Mouse (Mus musculus) R1 (cell line): ENCODE measurements around the gene Zfp609.
A peak's percentile ranks its signal among the peaks of the same experiment; 100 is the strongest.
"Not testable (repeated sequence)": the region's sequence is repeated elsewhere in the genome, so short reads cannot be mapped to it uniquely, and the experiment has no call there.

Source experiments
- DNase-seq: peaks from one replicate; pipeline ENCODE4 v3.0.0-alpha.2; 2018; ENCODE audit warnings: low read depth, low spot score

Gene Zfp609

DNA sequence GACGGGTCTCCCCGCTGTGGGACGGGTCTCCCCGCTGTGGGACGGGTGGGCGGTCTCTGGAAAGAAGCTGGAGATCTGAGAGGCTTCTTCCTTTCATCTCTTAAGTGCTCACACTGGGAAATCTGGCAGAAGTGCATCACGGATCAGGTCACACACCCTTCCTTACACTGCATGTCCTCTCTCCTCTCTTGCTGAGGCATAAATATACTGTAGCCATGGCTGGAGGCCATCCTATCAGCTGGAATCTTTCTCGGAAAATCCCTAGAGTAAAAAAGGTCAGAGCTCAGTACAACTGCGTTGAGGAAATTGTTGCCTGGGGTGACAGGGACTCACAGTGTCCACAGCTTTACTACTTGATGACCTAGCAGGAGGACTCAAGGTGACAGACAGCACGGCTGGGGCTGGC lies 106.2 kb downstream of the Zfp609 start:
- DNase-seq: peak; percentile 54

DNA sequence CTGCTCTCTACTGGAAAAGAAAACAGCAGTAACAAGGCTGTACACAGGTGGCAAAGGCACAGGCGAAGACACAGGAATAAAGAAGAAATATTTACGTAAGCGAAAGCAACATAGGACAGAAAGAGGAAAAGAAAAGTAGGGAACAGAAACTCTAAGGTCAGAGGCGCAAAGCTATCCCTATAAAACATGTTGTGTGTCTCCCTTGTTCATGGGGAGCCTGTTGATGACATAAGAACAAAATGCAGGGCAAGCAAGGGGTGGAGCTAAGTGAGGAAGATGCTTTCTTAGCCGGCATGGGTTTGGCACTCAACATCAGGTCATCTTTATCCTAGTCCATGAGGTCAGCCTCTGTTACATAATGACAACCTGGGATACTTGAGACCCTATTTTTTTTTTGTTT lies 109.2 kb downstream of the Zfp609 start:
- DNase-seq: no peak

DNA sequence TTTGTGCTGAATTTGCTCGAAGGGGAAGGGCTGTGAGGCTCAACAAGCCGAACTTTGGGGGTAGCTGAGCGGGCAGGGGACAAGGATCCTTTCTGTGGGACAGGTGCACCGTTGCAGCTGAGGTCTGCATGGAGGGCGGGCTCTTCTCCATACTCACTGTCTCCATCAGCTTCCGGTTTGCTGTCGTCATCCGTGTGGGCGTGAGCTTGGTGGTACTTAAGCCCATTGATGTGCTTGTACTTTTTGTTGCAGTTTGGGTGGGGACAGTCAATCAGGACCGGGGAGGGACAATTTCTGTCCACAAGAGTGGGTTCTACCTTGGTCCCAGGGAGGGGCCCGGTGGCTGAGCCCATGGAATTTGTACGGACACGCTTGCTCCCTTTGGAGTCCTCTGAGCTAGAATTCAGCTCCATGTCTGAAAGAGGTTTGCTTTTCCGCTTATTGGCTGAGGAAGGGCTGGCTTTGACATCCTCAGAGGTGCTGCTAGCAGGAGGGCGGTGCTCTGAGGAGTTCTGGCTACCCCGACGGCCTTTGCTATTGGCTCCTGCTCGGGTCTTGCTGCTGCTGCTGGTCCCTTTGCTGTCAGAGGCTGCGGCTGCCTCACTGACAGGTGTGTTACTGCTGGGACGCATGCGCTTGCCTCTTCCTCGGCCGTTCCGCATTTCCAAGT lies 123.3 kb downstream of the Zfp609 start:
- DNase-seq: peak; percentile 88

DNA sequence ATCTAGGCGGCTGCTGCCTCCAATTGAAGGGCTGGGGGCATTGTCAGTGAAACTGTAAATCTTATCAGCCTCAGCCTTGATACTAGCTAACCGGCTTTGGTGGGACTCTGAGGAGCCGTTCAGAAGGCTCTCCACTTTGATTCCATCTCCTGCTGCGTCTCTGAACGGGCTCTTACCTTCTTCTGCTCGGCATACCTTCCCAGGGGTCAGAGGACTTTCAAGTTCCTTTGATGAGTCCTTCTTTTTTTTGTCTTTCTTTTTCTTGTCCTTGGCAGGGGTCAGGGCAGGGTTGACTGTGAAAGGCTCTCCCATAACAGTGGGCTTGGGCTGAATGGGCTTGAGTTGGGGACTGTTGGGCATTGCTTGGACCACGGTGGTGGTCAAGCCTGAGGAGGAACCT lies 124.1 kb downstream of the Zfp609 start:
- peak; percentile 58 for DNase-seq

DNA sequence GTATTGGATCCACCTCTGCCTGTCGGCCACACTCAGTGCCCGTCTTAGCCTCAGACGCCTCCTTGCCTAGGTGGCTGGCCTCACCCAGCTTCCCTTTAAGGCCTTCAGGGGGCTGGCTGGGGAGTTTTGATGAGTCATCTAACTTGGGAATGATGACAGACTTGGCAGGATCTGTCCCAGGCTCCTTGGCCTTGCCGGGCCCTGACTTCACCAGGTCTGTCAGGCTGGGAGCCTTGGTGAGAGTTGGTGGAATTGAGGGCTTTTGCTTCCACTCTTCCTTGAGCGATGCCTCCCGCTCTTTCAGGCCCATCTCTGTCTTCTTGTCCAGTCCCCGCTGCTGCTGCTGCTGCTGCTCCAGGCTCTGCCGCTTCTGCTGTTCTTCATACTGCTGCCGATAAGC lies 125.1 kb downstream of the Zfp609 start:
- DNase-seq: peak; percentile 46

DNA sequence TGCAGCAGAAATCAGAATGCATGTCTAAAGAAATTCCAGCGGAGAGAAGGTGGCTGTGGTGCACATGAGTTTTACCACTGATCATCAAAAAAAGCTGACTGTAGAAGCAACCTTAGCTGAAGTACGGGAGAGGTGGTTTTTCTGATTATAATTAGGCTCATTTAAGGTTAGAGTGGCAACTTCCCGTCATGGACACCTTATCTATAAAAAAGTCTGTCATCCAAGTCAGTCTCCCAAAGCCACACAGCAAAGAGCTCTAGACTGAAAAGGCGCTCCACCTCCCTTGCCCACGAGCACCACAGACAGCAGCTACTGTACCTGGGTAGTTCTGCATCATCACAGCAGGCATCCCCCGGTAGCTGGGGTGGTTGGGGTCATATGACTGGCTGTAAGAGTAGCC lies 126.9 kb downstream of the Zfp609 start:
- DNase-seq: no peak

DNA sequence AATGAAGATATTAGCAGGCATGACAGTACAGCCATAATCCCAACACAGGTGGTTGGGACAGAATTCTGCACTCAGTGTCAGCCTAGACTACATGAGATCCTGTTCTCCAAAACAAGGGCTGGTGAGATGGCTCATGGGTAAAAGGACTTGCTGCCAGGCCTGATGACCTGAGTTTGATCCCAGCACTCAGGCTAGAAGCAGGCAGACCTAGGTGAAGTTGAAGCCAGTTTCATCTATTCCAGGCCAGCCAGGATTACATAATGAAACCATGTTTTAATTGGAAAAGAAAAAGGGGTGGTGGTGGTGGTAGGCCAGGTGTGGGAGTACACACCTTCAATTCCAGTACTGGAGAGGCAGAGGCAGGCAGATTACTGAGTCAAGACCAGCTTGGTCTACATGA lies 129.4 kb downstream of the Zfp609 start:
- DNase-seq: no peak

DNA sequence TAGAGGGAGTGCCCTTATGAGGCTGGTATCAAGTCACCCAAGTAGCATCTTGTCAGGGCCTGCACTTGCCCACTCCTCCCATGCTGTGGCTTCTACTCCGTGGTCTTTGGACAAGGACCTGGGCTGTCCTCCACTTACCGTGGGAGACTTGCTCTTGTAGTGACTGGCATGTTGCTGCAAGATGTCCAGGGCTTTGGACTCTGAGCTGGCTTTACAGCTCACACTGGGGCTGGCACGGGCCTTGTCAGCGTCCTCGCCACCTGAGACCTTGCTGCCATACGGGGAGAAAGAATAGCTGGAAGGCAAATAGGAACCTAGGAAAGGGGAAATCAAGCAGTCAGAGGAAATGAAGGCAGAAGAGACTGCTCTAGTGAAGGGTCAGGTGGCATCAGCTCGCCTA lies 130.0 kb downstream of the Zfp609 start:
- no peak for DNase-seq

DNA sequence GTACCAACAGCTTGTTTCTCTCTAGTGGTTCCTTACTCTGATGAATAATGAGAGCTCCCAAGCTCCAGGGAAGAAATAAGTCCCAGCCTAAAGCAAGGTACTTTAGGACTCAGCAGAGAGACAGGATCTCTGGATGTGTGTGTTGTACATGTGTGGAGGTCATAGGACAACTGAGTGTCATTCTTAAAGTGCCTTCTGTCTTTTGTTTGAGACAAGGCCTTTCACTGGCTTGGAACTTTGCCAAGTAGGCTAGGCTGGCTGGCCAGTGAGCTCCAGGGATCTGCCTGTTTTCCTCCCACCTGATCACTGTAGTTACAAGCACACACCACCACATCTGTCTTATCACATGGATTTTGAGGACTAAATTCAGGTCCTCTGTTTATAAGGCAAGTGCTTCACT lies 131.0 kb downstream of the Zfp609 start:
- DNase-seq: no peak

DNA sequence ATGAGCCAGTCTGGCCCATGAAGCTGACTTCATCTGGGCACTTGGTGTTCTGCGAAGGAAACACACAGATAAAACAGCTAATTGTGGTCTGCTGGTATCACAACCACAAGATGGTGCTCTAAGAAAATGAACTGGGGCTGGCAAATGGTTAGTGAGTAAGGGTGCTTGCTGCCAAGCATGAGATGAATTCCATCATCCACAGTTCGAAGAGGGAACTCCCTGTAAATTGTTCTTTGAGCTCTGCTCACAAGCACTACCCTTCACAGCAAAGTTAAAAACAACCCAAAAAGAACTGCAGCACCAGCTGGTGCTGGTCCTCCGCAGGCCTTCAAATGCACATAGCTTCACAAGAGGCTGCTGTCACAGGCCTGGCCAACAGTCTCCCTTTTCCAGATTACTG lies 131.7 kb downstream of the Zfp609 start:
- DNase-seq: no peak

DNA sequence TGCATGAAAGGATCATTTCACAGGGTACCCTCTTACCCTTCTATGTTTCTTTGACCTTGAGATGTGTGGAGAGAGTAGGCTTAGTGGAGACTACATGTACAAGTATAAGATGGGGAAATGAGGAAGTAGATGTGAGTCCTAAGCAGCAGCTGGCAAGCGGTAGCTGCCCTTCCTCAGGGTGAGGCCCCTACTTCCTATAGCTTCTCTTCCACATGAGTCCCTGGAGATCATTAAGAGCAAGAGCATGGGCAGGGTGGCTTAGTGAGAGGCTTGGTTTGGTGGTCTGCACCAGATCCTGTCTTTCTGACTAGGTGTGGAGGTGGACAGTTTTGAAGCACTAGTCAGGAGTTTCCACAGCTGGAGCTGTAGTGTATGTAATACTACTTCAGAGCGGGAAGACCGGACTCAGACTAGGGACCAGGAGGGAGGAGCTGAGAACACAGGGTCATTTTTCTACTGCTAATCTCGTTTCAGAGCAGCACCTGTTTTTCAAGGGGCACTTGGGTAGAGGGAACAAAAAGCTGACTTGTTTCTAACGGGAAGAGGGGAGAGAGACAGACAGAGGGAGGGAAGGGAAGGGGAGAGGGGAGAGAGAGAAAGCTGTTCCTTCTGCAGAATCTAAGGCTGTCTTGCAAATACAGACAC lies 134.3 kb downstream of the Zfp609 start:
- DNase-seq: no peak

DNA sequence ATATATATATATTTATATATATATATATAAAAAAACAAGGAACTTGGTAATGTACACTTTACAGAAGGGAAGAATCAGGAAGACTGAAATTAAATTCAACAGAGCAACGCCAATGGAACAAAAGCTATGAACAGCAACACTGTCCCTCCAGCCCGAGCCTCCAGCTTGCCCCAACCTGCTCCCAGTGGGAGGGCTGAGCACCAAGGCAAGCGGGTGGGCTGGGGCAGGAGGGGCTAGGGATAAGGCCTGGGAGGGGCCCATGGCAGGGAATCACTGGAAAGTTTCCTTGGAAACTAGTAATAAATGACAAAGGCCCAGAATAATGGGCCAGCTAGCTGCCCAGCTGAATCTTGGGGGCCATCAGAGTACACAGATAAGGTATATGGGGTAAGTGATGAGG lies 134.9 kb downstream of the Zfp609 start:
- no peak for DNase-seq

DNA sequence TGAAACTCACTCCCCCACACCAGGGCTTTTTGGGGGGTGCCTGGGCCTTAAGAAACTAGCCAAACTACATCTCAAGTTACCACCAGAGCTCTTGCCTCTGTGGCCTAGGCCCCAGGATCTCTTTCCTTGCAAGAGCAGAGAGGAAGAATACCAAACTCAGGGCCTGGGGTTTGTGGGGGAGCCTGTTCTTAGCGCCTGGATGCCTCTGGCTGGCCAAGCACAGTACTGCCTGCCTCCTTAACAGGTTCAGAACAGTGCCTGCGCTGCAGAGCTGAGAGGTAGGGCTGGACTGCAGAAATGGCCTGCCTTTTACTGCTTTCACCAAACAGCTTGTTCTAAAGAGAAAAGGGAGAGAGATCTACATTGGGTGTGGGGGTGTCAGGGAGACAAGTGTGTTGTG lies 137.5 kb downstream of the Zfp609 start:
- DNase-seq: not testable (repeated sequence)

DNA sequence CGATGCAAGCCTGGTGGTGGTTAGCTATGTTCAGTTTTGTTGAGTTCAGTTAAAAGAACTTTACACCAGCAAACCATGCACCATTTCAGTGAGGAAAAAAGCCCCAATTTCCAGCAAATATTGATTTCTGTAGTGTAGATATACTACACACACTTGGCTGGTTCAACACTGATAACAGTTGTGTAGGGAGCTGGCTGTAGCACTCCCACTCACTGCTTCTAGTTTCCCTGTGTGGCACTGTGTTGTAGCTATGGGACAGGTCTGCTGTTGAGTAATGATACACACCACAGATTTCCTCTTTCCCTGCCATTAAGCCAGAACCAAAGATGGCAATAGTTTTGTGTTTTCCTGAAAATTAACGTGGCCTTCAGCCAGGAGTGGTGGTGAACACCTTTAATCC lies 142.7 kb downstream of the Zfp609 start:
- DNase-seq: no peak

DNA sequence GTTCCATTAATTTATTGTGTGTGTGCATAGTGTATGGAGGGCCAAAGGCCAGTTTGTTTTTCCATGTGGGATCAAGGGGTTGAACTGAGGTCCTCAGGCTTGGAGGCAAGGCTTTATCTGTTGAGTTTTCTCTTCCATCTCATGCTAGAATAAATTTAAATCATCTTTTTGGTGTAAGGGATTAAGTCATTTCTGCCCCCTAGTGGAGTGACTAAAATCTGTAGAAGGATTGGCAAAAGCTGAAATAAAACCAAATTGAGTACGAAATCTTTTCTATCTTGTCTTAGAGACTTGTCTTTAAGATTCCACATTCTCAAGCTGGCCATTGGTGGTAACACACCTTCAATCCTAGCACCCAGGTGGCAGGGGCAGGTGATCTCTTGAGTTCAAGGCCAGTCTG lies 144.4 kb downstream of the Zfp609 start:
- peak; percentile 50 for DNase-seq

DNA sequence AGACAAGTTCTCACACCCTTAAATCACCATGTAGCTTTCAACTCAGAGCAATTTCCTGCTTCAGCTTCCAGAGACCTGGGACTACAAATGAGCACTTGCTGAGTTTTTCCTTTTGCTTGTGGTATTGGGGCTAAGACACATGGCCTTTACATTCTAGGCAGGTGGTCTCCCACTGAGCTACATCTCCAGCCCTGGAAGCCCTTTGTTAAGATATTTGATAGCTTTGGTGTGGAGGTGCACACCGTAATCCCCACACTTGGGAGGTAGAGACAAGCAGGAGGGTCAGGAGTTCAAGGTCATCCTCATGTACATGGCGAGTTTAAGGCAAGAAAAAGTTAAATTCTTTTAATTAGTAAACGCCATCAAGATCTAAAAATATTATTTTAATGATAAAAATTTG lies 145.2 kb downstream of the Zfp609 start:
- peak; percentile 97 for DNase-seq

DNA sequence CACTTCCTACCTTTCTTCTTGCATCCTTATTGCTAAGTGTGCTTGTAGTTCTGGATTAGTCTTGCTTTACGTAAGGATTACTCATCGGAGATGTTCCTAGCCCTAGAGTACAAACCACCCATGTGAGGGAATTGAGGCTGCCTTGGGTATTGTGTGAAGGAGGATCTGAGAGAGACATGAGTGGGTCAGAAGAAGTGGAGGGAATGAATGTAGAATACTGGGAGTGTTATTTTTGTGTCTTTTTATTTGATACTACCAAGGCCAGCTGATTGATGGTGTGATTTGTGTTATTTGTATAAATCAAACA lies 145.8 kb downstream of the Zfp609 start:
- DNase-seq: no peak

DNA sequence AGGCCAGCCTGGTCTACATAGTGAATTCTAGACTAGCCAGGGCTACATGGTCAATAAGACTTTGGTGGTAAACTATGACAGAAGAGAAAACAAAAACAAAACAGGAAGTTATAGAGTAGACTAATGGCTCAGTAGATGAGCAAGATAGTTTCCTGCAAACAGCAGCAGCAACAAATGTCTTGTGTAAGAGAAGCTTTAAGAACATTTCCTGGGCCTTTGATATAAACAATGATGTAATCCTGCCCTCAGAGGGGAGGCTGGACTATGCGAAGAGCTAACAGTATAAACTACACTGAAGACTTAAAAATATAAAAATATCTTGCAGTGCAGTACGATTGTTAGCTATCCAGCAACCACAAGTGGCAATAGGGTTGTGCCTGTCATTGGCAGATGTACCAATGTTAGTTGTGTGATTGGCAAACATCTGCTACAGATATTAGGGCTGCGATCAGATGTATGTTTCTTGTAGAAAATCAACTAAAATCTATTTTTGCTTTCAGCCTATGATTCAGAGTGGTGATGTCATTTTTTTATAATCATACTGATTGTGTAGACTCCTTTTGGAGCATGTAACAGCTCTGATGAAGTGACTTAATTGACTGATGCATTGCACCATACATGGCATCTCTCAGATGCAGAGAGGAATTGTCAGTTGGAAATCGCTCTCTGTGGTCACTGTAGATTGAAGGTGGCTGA lies 146.3 kb downstream of the Zfp609 start:
- DNase-seq: no peak

DNA sequence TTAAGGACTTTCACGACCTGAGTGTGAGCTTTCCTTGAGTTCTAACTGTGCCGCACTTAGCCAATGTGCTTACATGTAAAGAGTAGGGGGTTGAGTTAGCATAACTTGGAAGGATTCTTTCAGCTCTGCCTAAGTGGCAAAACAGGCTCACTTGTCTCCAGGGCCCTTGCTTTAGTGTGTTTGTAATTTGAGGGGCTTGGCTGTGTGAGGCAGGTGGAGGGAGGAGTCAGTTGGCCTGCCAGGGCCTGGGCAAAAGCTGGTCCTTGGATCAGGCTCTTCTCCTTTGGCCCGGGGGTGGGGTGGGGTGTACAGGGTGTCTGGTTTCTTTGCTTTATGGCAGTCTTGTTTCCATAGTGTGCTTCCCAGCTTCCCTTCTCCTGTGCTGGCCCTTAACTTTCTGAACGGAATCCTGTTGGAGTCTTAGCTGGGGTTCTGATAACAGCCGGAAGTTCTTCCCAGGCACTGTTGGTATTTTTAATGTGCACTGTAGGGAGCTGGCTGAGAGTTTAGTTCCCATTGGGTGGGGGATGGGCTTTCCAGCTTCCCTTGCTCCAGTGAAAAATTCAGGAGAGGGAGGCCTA lies 148.1 kb downstream of the Zfp609 start:
- DNase-seq: peak; percentile 88

DNA sequence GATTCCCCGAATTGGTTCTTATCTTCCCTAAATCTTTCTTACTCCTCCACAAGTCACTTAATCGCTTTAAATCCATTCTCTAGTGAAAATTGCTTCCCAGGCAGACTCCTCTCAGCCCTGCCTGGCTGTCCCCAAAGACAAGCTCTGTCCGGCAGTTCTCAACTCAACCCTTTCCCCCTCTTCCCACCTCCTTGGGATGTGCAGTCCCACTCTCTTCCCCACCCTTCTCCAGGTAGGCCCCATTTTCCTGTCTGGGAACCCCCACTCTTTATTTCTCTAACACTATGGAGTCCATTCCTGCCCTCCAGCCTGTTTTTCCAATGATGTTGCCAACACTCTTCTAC lies 150.3 kb downstream of the Zfp609 start:
- DNase-seq: no peak

DNA sequence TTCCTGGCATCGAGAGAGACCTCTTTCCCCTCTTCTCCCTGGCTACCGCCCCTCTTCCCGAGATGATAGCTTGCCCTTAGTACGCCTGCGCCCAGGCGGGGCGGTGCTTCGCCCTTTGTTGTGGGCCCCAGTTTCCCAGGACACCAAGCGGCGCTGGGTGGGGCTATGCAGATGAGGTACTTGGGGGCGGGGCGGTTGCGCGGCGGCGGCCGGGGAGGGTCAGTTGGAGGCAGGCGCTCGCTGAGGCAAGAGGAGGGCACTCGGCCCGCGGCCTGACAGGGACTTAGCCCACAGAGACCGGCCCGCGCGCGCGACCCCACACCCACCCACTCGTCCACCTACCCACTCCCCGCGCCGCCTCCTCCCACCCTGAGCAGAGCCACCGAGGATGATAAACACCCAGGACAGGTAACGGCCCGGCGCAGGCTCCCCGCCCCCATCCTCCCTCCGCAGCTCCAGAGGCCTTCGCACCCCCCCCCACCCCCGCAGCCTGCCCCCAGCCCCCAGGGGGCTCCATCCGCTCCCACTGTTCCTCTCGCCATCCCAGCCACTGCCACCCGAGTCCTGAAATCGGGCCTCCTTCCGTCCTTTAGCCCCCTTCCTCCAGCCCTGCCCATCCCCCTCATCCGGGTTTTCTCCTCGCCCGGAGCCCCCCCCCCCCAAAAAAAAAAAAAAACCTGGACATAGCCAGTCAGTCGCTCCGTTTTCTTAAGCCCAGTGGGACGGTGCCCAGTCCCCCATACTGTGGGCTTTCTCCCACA lies 150.8 kb downstream of the Zfp609 start:
- DNase-seq: peak; percentile 97
